Comparison of ENCODE assay signal across 8 mouse cellular contexts in the genomic region with DNA sequence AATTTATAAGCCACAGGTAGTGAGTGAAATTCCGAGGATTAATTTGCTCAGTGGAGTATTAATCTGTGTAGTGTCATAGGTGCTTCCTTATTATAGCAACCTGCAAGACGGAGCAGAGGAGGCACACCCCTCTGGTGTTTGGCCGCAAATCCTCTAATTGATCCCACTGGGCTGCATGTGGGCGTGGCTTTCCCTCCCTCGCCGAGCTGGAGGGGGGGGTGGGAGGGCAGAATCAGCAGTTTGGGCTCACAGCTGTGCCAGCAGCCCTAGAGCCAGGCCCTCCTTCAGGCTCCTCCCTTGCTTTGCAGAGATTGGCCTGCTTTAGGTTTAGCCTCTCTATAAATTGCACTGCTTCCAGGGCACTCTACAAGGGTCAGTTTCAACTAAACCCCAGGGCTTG. TPM values are rescaled to one million over a fixed set of nuclear protein-coding genes. Genes with fewer than 3 reads are reported as not detected.
DNase-seq lines count a peak whose midpoint lies in the region; ATAC-seq lines count a peak whose summit lies in the region.

No protein-coding gene starts in this region.

- peak overlapping the region; percentile 22 for H3K9ac ChIP-seq in hindbrain, embryonic 16.5 days (ENCODE audit: low read depth, low read length)

- intact Hi-C loops in gastrocnemius, postnatal 36 days (cut with DNase I), result no loop called here

- H3K27ac ChIP-seq in hindbrain, embryonic 16.5 days (ENCODE audit: low read depth, low read length), result no peak overlapping the region
- H3K27ac ChIP-seq in midbrain, embryonic 10.5 days (replicated peaks), result peak overlapping the region; percentile 33; the same call in 1 of the 2 replicates

- H3K4me1 ChIP-seq in hindbrain, embryonic 16.5 days (ENCODE audit: control insufficient read depth, insufficient read depth, low read depth, low read length), result peaks cover 33% of the 10 kb centered on the region
- H3K4me1 ChIP-seq in midbrain, embryonic 10.5 days, result peaks cover 65% of the 10 kb centered on the region

- H3K4me3 ChIP-seq in hindbrain, embryonic 16.5 days (ENCODE audit: low read length), result no peak overlapping the region
- 0 out of 2 replicates have a peak overlapping the region, but pooled peaks have one; percentile 4 for H3K4me3 ChIP-seq in midbrain, embryonic 10.5 days

- 4% methylated on average over 3 of the region's 6 CpGs for WGBS in hindbrain, embryonic 16.5 days
- 3% methylated on average over 6 of the region's 6 CpGs for WGBS in midbrain, embryonic 10.5 days

- H3K4me2 ChIP-seq in hindbrain, embryonic 16.5 days (ENCODE audit: low read length), result no peak overlapping the region; the same call in 1 of the 2 replicates

- ATAC-seq in hindbrain, embryonic 16.5 days, result peak; percentile 48; the same call in 1 of the 2 replicates

- peak; percentile 45 for DNase-seq in adrenal gland, postnatal 10 days
- no peak for DNase-seq in adrenal gland, postnatal 14 days
- peak; percentile 67 for DNase-seq in embryo, embryonic 10.5 days (ENCODE audit: low spot score)
- DNase-seq in midbrain, embryonic 10.5 days (ENCODE audit: low spot score), result peak; percentile 59
- DNase-seq in thymus, postnatal 14 days, result no peak
- no peak for DNase-seq in gastrocnemius, postnatal 36 days
- DNase-seq in gastrocnemius, postnatal 25 days, result no peak

- no peaks in the 10 kb centered on the region for H3K9me3 ChIP-seq in hindbrain, embryonic 16.5 days (ENCODE audit: control insufficient read depth, low read length)
- no peaks in the 10 kb centered on the region for H3K9me3 ChIP-seq in midbrain, embryonic 10.5 days (replicated peaks)

- no peaks in the 10 kb centered on the region for H3K36me3 ChIP-seq in hindbrain, embryonic 16.5 days (ENCODE audit: control insufficient read depth, insufficient read depth, low read length)
- no peaks in the 10 kb centered on the region for H3K36me3 ChIP-seq in midbrain, embryonic 10.5 days

- no peaks in the 10 kb centered on the region for H3K27me3 ChIP-seq in hindbrain, embryonic 16.5 days (replicated peaks; ENCODE audit: control insufficient read depth, insufficient read depth, low read length)
- 0 out of 2 replicates have a peak, but pooled peaks cover 6% of the 10 kb centered on the region for H3K27me3 ChIP-seq in midbrain, embryonic 10.5 days (ENCODE audit: low read depth, poor library complexity, severe bottlenecking)

RNA-seq across cellular contexts. Expression of a gene that starts 43.3 kb away (rescaled TPM):
- 1,000 to 10,000 TPM; 1,547 to 1,559 TPM for total RNA-seq in adrenal gland, postnatal 10 days (2021)
- total RNA-seq in adrenal gland, postnatal 14 days (2021), result 1,469 and 1,693 TPM in 2 replicates
- polyA plus RNA-seq in hindbrain, embryonic 16.5 days (2015; fragmentation: Nextera tagmentation; extraction: Ambion mirVana), result 456 and 490 TPM in 2 replicates
- polyA plus RNA-seq in midbrain, embryonic 10.5 days (2016; fragmentation: Nextera tagmentation; extraction: Ambion mirVana), result 915 and 1,078 TPM in 2 replicates
- 100 to 1,000 TPM; 605 to 696 TPM for total RNA-seq in gastrocnemius, postnatal 36 days (2021)
- 100 to 1,000 TPM; 622 to 647 TPM for total RNA-seq in gastrocnemius, postnatal 25 days (2021)

RNA-seq across cellular contexts. Expression of a gene that starts 43.4 kb away (rescaled TPM):
- 10 to 100 TPM; 17.9 to 21.4 TPM for total RNA-seq in adrenal gland, postnatal 10 days (2021)
- 17.3 and 21.7 TPM in 2 replicates for total RNA-seq in adrenal gland, postnatal 14 days (2021)
- 16.5 and 18.4 TPM in 2 replicates for polyA plus RNA-seq in hindbrain, embryonic 16.5 days (2015; fragmentation: Nextera tagmentation; extraction: Ambion mirVana)
- 18.3 and 21.0 TPM in 2 replicates for polyA plus RNA-seq in midbrain, embryonic 10.5 days (2016; fragmentation: Nextera tagmentation; extraction: Ambion mirVana)
- total RNA-seq in gastrocnemius, postnatal 36 days (2021), result 1 to 10 TPM; 6.2 to 9.0 TPM
- total RNA-seq in gastrocnemius, postnatal 25 days (2021), result 1 to 10 TPM; 6.8 to 8.4 TPM

Comparison
In these comparisons a context has a peak if more than half of its experiments do, and no peak if none do; other contexts are left out.
1. DNase-seq: peak in adrenal gland, postnatal 10 days (single experiment), embryo, embryonic 10.5 days (single experiment) and midbrain, embryonic 10.5 days (single experiment); none in adrenal gland, postnatal 14 days (single experiment), thymus, postnatal 14 days (single experiment), gastrocnemius, postnatal 36 days (0 of 2) and gastrocnemius, postnatal 25 days (single experiment).